Mouse (Mus musculus) embryonic fibroblast, embryonic 13.5 days (primary cell): ENCODE data around the gene Rassf10. TPM values are rescaled to one million over a fixed set of nuclear protein-coding genes. Genes with fewer than 3 reads are reported as not detected.
A peak's percentile ranks its signal among the peaks of the same experiment; 100 is the strongest.

Experiments
- H3K27ac ChIP-seq: 2 replicates; pipeline ENCODE4 v1.5.1; 2012; ENCODE audit warnings: low read length, control low read depth, inconsistent platforms; ENCODE audit not compliant: insufficient read depth
- H3K4me1 ChIP-seq: 2 replicates; pipeline ENCODE4 v1.6.1; 2011; ENCODE audit warnings: low read length; ENCODE audit not compliant: control insufficient read depth, insufficient read depth
- H3K4me3 ChIP-seq: 2 replicates; pipeline ENCODE4 v1.5.1; 2011; ENCODE audit warnings: mild to moderate bottlenecking, control low read depth, low read length; ENCODE audit not compliant: insufficient read depth
- CTCF ChIP-seq: IDR thresholded peaks from 2 replicates; pipeline ENCODE4 v1.5.1; 2011; ENCODE audit warnings: mild to moderate bottlenecking, control low read depth, low read length, moderate library complexity, borderline replicate concordance; ENCODE audit not compliant: insufficient read depth
- POLR2A ChIP-seq: IDR thresholded peaks from 2 replicates; pipeline ENCODE4 v1.6.1; 2011; ENCODE audit warnings: low read depth, mild to moderate bottlenecking, control low read depth, low read length, moderate library complexity
- polyA plus RNA-seq: library from polyadenylated mRNA; stranded (reverse); fragments of >200 nt; gene quantifications from 2 replicates; pipeline ENCODE4 v1.2.4, GENCODE M21; 2011; ENCODE audit warnings: low read depth; ENCODE audit not compliant: missing spikeins, insufficient read length

Rassf10 gene
- 0.30 TPM in 1 of 2 replicates, not detected in the other for polyA plus RNA-seq

DNA sequence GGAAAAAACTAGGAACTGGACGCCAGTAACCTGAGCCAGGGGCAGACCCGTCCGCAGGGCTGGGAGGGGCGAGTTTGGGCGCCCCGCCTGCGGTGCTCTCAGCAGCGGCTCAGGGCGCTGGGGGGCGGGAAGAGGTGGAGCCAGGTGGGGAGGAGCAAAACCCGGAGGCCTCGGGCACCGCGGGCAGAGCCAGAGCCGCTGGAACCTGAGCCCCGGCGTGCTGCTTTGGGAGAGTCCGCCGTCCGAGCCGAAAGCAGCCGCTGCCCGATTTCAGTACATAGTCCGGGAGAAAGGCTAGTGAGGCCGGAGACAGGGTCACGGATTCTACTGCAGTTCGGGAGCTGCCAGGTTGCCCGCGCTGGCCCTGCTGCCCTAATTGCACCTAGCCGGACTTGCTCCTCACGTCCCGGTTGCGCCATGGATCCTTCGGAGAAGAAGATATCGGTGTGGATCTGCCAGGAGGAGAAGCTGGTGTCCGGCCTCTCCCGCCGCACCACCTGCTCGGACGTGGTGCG lies at the start of gene Rassf10:
Rassf10 (plus strand) TSS at position 186 of the 515 bp plus-strand sequence.
- TF ChIP-seq CTCF, result no peak
- TF ChIP-seq POLR2A, result peak; percentile 61
- Histone ChIP-seq H3K4me1 (0 out of 2 replicates have a peak, but pooled peaks cover 3% of the 10 kb centered on the region), H3K4me3 (peak within 1 kb of the TSS; percentile 29), H3K27ac (no peak within 1 kb of the TSS)

DNA sequence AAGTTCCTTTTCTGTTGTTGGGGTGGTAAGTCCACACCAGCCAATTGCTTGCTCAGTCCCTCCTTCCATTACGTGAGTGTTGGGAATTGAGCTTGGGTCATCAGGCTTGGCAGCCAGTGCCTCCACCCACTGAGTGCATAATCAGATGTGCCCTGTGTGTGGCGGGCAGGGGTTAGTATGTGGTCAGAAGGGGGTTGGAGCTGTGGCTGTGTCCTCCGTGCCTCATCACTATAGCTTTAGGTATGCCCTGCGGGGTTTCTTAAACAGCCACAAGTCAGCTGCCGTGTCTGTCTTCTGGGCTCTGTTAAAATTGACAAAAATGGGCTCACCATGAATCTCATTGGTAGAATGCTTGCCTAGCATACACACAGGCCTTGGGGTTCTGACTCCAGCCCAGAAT lies 46.9 kb upstream of the Rassf10 start:
- TF ChIP-seq POLR2A (no peak), CTCF (no peak)

DNA sequence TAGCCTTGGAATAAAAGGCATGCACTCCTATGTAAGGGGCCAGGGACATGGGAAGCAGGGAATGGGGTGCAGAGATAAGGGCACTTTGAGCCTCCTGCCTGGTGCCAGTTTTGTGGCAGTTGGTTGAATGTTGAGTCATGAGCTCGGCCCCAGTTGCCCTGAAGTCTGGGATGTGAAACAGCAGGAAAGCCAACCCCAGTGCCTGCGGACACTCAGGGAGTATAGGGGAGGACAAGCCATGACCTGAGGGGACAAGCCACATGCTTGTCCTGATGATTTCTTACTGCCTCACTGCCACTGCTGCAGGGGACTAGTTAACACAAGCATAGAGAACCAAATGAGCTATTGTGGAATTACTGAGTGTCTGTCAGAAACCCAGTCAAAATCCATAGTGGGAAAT lies 46.3 kb upstream of the Rassf10 start:
- H3K27ac ChIP-seq, result no peak overlapping the region
- TF ChIP-seq POLR2A (no peak), CTCF (no peak)
- no peak overlapping the region for H3K4me3 ChIP-seq
- no peaks in the 10 kb centered on the region for H3K4me1 ChIP-seq

More for the DNA sequence above, 46.9 kb upstream of the Rassf10 start:
- H3K4me1 ChIP-seq, result no peaks in the 10 kb centered on the region
- no peak overlapping the region for H3K4me3 ChIP-seq
- no peak overlapping the region for H3K27ac ChIP-seq

DNA sequence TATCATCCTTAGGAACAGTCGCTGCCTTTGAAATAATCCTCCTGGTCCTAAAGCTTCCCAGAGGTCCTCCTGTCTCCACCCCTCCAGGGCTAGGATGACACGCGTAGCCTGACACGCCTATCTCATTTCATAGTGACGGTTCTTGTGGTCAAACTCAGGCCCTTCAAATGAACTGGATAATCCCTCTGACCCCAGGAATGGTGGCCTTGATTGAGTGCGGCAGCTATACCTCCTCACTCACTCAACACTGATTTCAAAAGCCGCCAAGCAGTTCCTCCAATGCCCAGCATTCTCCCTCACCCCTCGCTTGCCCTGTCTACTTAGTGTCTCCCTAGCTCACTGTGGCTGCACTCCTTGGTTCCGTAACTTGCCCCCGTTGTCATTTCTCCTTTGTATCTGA lies 44.6 kb upstream of the Rassf10 start:
- Histone ChIP-seq H3K27ac (no peak overlapping the region), H3K4me1 (no peaks in the 10 kb centered on the region), H3K4me3 (no peak overlapping the region)
- no peak for TF ChIP-seq POLR2A

DNA sequence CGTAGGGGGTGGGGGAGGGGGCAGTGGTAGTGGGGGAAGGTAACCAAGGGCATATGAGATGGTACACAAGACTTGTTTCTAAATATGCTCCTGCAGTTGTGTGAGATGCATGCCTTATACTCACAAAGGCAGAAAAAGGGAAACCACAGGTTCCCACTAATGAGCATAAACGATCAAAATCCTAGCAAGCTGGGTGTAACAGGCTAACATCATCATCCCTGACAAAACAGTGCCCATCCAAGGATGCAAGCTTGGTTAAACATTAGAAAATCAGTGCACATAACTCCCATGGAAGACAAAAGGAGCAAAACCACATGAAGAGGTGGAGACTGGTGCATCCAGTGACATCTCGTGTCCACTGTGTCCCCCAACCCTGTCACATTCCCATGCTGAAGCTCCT lies 40.8 kb upstream of the Rassf10 start:
- no peak overlapping the region for H3K4me3 ChIP-seq
- peaks cover 4% of the 10 kb centered on the region; the same call in 1 of the 2 replicates for H3K4me1 ChIP-seq
- no peak for TF ChIP-seq POLR2A
- no peak for TF ChIP-seq CTCF
- H3K27ac ChIP-seq, result no peak overlapping the region

DNA sequence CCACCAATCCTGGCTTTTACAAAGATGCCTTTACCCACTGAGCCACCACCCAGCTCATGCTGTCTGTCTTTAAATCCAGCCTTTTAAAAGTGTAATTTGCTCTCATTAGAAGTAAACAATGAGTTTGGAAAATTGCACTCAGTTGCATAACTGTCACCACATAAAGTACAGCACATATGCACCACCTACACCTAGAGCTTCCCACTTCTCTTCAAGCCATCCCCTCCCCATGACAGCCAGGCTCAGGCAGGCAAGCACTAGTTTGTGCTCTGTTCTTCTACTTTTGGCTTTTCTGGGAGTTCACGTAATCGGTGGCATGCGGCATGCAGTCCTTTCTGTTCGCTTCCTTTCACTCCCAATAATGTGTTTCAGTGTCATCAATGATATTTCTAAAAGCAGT lies 38.2 kb upstream of the Rassf10 start:
- H3K4me3 ChIP-seq, result no peak overlapping the region
- no peak for TF ChIP-seq POLR2A
- no peak for TF ChIP-seq CTCF
- H3K4me1 ChIP-seq, result peaks cover 4% of the 10 kb centered on the region; the same call in 1 of the 2 replicates
- H3K27ac ChIP-seq, result no peak overlapping the region

DNA sequence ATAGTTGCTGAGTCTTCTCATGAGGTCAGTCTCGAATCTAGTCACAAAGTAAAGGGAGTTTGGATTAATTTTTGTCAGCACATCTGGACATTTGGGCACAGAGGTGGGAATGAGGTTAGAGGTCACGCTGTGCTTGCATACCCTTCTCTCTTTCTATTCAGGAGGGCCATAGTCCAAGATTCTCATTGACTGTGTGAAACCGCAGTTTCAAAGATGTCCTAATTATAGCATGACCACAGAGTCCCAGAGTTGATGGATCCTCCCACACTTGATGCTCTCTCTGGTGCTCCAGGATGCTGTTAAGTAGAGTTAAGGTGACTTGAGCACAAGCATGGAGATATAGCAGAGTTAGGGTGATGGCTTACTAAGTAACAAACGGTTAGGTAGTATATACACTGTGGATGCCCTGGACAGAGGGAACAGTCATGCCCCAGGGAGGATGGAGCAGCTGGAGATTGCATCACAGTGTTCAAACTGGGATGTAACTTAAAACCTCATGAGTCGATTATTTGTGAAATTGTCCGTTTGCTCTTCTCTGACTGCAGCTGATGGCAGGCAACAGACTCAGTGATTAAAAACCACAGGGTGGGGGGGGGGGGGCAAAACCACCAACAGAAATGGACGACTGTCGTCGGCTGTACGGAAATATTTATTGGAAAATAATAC lies 36.0 kb upstream of the Rassf10 start:
- TF ChIP-seq CTCF (no peak), POLR2A (no peak)
- Histone ChIP-seq H3K27ac (no peak overlapping the region), H3K4me3 (no peak overlapping the region), H3K4me1 (peaks cover 4% of the 10 kb centered on the region; the same call in 1 of the 2 replicates)

DNA sequence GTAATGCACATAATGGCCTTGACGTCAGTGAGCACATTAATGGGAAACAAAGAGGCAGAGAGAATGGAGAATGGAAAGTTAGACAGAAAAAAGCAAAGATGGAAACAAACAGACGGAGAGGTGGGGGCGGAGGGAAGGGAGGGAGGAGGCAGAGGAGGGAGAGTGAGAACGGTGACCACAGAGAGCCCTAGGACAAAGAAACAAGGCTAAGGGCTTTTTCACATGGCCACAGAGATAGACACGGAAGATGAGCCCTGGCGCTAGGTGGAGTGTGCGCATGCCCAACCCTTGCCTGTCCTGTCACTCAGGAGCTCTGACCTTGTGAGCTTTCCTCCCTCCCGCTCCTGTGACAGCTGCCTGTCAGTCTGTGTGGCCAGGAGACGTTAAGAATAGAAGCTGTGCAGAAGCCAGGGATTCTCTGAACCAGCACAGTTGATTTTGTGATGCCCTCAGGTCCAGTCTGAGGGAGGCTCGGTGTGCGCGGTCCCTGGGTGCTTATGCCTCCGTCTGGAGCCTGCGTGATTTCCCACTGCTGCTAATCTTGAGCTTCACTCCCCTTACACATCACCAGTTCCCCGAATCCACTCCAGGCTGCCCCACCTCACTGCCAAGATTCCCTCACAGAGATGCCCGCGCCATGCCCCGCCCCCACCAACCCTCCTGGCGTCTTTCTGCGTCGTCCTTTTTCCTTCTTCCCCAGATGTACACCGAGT lies 35.3 kb upstream of the Rassf10 start:
- Histone ChIP-seq H3K27ac (no peak overlapping the region), H3K4me3 (no peak overlapping the region), H3K4me1 (peaks cover 4% of the 10 kb centered on the region; the same call in 1 of the 2 replicates)
- no peak for TF ChIP-seq POLR2A
- no peak for TF ChIP-seq CTCF

DNA sequence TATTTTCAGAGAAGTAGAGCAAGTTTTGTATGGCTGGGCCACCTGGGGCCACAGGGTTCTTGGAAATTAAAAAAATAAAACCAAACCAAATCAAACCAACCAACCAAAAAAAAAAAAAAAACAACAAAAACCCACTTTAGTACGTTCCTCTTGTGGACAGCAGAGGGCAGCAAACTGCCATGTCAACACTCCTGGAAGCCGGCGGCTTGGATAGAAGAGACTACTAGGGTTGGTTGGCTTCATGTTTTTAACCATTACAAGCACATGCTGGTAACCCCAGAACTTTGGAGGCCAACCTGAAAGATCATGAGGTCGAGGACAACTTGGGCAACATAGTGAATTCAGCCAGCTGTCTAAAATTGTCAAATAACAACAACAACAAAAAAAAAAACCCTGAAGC lies 33.9 kb upstream of the Rassf10 start:
- Histone ChIP-seq H3K4me3 (no peak overlapping the region), H3K27ac (no peak overlapping the region), H3K4me1 (peaks cover 4% of the 10 kb centered on the region; the same call in 1 of the 2 replicates)
- TF ChIP-seq POLR2A (no peak), CTCF (peak; percentile 49; the same call in 1 of the 2 replicates)

DNA sequence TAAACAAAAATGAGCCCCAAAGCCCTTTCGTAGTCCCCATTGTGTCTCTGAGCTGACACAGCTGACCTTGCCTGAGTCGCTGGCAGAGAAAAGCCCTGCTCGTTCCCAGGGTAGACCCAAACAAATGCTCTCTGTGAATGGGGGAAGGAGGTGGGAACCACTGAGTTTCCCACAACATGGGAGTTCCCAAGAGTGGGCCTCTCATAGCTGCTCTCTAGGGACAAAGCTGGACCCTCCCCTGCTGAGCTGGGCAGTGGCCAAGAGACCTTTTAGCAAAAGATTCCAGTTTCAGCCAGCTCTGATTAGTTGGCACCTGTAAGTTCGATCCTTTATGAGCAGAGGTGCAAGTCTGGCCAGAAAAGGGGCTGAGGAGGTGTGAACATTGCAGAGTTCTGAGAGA lies 31.0 kb upstream of the Rassf10 start:
- no peak for TF ChIP-seq POLR2A
- no peak for TF ChIP-seq CTCF
- Histone ChIP-seq H3K27ac (no peak overlapping the region), H3K4me3 (no peak overlapping the region), H3K4me1 (peaks cover under 1% of the 10 kb centered on the region; the same call in 1 of the 2 replicates)
